ENCODE assay signal across 8 mouse cellular contexts in genomic region chr11:3289803-3290639, GRCm38 (mm10). TPM values are rescaled to one million over a fixed set of nuclear protein-coding genes. Genes with fewer than 3 reads are reported as not detected.
DNase-seq lines count a peak whose midpoint lies in the region; ATAC-seq and TF ChIP-seq lines count a peak whose summit lies in the region.

No protein-coding gene starts in this region.

- DNase-seq in ES-E14 (ENCODE audit: low read depth, low spot score) = peak; percentile 85
- peak; percentile 61 for DNase-seq in c-Kit-positive CD71-positive TER-119-positive erythroid progenitor cells, embryonic 14.5 days (ENCODE audit: low spot score)
- peak; percentile 81 to 92 for DNase-seq in heart, postnatal 36 days
- peak; percentile 82 to 87 for DNase-seq in layer of hippocampus, adult 8-10 months (ENCODE audit: low spot score in 2 of 2)
- DNase-seq in ovary, adult 18-20 months (ENCODE audit: low spot score) = peak; percentile 73
- peak; percentile 88 for DNase-seq in thymus, adult 2 months

- intact Hi-C loops in heart, postnatal 36 days (cut with DNase I) = loop anchor here (2.0 kb wide), 1 partner anchor 39 kb away; no protein-coding TSS in a partner anchor

- H3K27me3 ChIP-seq in forebrain, embryonic 13.5 days = no peaks in the 10 kb centered on the region
- no peaks in the 10 kb centered on the region for H3K27me3 ChIP-seq in lung, embryonic 16.5 days (ENCODE audit: control insufficient read depth, insufficient read depth, low read depth, low read length)
- H3K27me3 ChIP-seq in thymus, adult 2 months (ENCODE audit: control insufficient read depth, insufficient read depth, low read length) = no peaks in the 10 kb centered on the region

- H3K4me3 ChIP-seq in ES-E14 (ENCODE audit: insufficient read depth in 1 of 2, low read depth in 1 of 2, low read length in 2 of 2, poor library complexity in 1 of 2, severe bottlenecking in 1 of 2) = peak overlapping the region; percentile 96 to 99
- H3K4me3 ChIP-seq in forebrain, embryonic 13.5 days = peak overlapping the region; percentile 86
- peak overlapping the region; percentile 68 for H3K4me3 ChIP-seq in lung, embryonic 16.5 days (ENCODE audit: low read length)
- H3K4me3 ChIP-seq in thymus, adult 2 months (ENCODE audit: control insufficient read depth, insufficient read depth, low read length) = peak overlapping the region; percentile 71

- no peaks in the 10 kb centered on the region for H3K9me3 ChIP-seq in ES-E14 (ENCODE audit: control insufficient read depth, insufficient read depth, low read depth, low read length)
- no peaks in the 10 kb centered on the region for H3K9me3 ChIP-seq in forebrain, embryonic 13.5 days (replicated peaks)
- no peaks in the 10 kb centered on the region for H3K9me3 ChIP-seq in lung, embryonic 16.5 days (ENCODE audit: control insufficient read depth, low read length)

- peak; percentile 55 for ATAC-seq in forebrain, embryonic 13.5 days
- peak; percentile 66 for ATAC-seq in lung, embryonic 16.5 days (ENCODE audit: low read depth)

- in situ Hi-C loops in ES-E14 (cut with MboI; ENCODE audit: low sequenced_read_pairs in 2 of 2, unreplicated experiment in 2 of 2) = no loop called here

- peaks cover 3 to 5% of the 10 kb centered on the region in 2 experiments for H3K4me1 ChIP-seq in ES-E14 (ENCODE audit: control insufficient read depth in 2 of 2, insufficient read depth in 2 of 2, low read length in 2 of 2, poor library complexity in 1 of 2)
- H3K4me1 ChIP-seq in forebrain, embryonic 13.5 days = peaks cover 51% of the 10 kb centered on the region
- H3K4me1 ChIP-seq in lung, embryonic 16.5 days (replicated peaks; ENCODE audit: control insufficient read depth, insufficient read depth, low read length) = peaks cover 33% of the 10 kb centered on the region
- H3K4me1 ChIP-seq in thymus, adult 2 months (replicated peaks; ENCODE audit: control insufficient read depth, insufficient read depth, low read length) = peaks cover 27% of the 10 kb centered on the region

- H3K36me3 ChIP-seq in ES-E14 (ENCODE audit: control insufficient read depth, insufficient read depth, low read length, poor library complexity, severe bottlenecking) = peaks cover 27% of the 10 kb centered on the region
- peaks cover 21% of the 10 kb centered on the region for H3K36me3 ChIP-seq in forebrain, embryonic 13.5 days (ENCODE audit: poor library complexity, severe bottlenecking)
- peaks cover 9% of the 10 kb centered on the region; the same call in 1 of the 2 replicates for H3K36me3 ChIP-seq in lung, embryonic 16.5 days (ENCODE audit: control insufficient read depth, insufficient read depth, low read length)
- H3K36me3 ChIP-seq in thymus, adult 2 months (ENCODE audit: control insufficient read depth, insufficient read depth, low read length) = peaks cover 7% of the 10 kb centered on the region; the same call in 1 of the 2 replicates

- H3K9ac ChIP-seq in ES-E14 (ENCODE audit: insufficient read depth, low read depth, low read length, poor library complexity, severe bottlenecking) = peak overlapping the region; percentile 98
- H3K9ac ChIP-seq in forebrain, embryonic 13.5 days = peak overlapping the region; percentile 95
- peak overlapping the region; percentile 99 for H3K9ac ChIP-seq in lung, embryonic 16.5 days (ENCODE audit: low read length)

- TF ChIP-seq POLR2A in thymus, adult 2 months (IDR thresholded peaks at IDR 0.05; ENCODE audit: control insufficient read depth, extremely low read depth, insufficient read depth, low read length, poor library complexity) = peak; percentile 94

- H3K4me2 ChIP-seq in forebrain, embryonic 13.5 days = peak overlapping the region; percentile 100
- H3K4me2 ChIP-seq in lung, embryonic 16.5 days (ENCODE audit: low read depth, low read length) = peak overlapping the region; percentile 93

- peak; percentile 98 for TF ChIP-seq CTCF in thymus, adult 2 months (IDR thresholded peaks at IDR 0.05; ENCODE audit: borderline replicate concordance, control insufficient read depth, extremely low read depth, insufficient read depth, low read length, poor library complexity)

- peak overlapping the region; percentile 99 for H3K27ac ChIP-seq in ES-E14 (ENCODE audit: insufficient read depth, low read depth, low read length, poor library complexity, severe bottlenecking)
- H3K27ac ChIP-seq in forebrain, embryonic 13.5 days = peak overlapping the region; percentile 100
- H3K27ac ChIP-seq in lung, embryonic 16.5 days (ENCODE audit: low read length) = peak overlapping the region; percentile 100
- peak overlapping the region; percentile 90 for H3K27ac ChIP-seq in thymus, adult 2 months (ENCODE audit: control insufficient read depth, insufficient read depth, low read length)

- WGBS in forebrain, embryonic 13.5 days = under 1% methylated on average over 75 of the region's 92 CpGs
- WGBS in lung, embryonic 16.5 days = under 1% methylated on average over 71 of the region's 92 CpGs
- WGBS in thymus, adult 2 months = under 1% methylated on average over 88 of the region's 92 CpGs

TF ChIP-seq in ES-E14, 5 proteins besides CTCF, POLR2A, EP300 and RAD21:
- TF ChIP-seq ZNF384 (IDR thresholded peaks at IDR 0.05; ENCODE audit: low read depth, low read length) (peak; percentile 81), CHD2 (IDR thresholded peaks at IDR 0.05; ENCODE audit: low read depth, low read length) (no peak), ZC3H11A (IDR thresholded peaks at IDR 0.05; ENCODE audit: borderline replicate concordance, low read depth, low read length) (no peak), HCFC1 (IDR thresholded peaks at IDR 0.05; ENCODE audit: borderline replicate concordance, insufficient read depth, low read length) (peak; percentile 69; the same call in 1 of the 2 replicates), MAFK (IDR thresholded peaks at IDR 0.05; ENCODE audit: insufficient read depth, low read depth, low read length) (no peak)

RNA-seq across cellular contexts. Expression of gene Patz1, which starts 1.3 kb away (rescaled TPM):
- total RNA-seq in ES-E14 (2012; rRNA removed) = 61.8 and 63.5 TPM in 2 replicates
- polyA plus RNA-seq in forebrain, embryonic 13.5 days (2015; fragmentation: Nextera tagmentation; extraction: Ambion mirVana) = 77.6 and 85.1 TPM in 2 replicates
- 10 to 100 TPM; 24.9 to 31.0 TPM for total RNA-seq in heart, postnatal 36 days (2021)
- 10 to 100 TPM; 53.5 to 58.4 (median 56.7) TPM for total RNA-seq in layer of hippocampus, adult 8-10 months (2022)
- 41.2 and 41.4 TPM in 2 replicates for polyA plus RNA-seq in lung, embryonic 16.5 days (2015; fragmentation: Nextera tagmentation; extraction: Ambion mirVana)
- 216 and 243 TPM in 2 replicates for polyA plus RNA-seq in thymus, adult 2 months (2012; rRNA removed)

RNA-seq across cellular contexts. Expression of gene Drg1, which starts 23.8 kb away (rescaled TPM):
- 119 and 180 TPM in 2 replicates for total RNA-seq in ES-E14 (2012; rRNA removed)
- 290 and 298 TPM in 2 replicates for polyA plus RNA-seq in forebrain, embryonic 13.5 days (2015; fragmentation: Nextera tagmentation; extraction: Ambion mirVana)
- 10 to 100 TPM; 61.8 to 63.3 TPM for total RNA-seq in heart, postnatal 36 days (2021)
- total RNA-seq in layer of hippocampus, adult 8-10 months (2022) = 100 to 1,000 TPM in 2 of 4 experiments, 10 to 100 TPM in 2; 89.3 to 113 (median 99.1) TPM
- 232 TPM in 2 replicates for polyA plus RNA-seq in lung, embryonic 16.5 days (2015; fragmentation: Nextera tagmentation; extraction: Ambion mirVana)
- 36.8 and 36.9 TPM in 2 replicates for polyA plus RNA-seq in thymus, adult 2 months (2012; rRNA removed)

RNA-seq across cellular contexts. Expression of gene Pik3ip1, which starts 40.2 kb away (rescaled TPM):
- 8.5 and 16.1 TPM in 2 replicates for total RNA-seq in ES-E14 (2012; rRNA removed)
- 18.7 and 22.8 TPM in 2 replicates for polyA plus RNA-seq in forebrain, embryonic 13.5 days (2015; fragmentation: Nextera tagmentation; extraction: Ambion mirVana)
- total RNA-seq in heart, postnatal 36 days (2021) = 10 to 100 TPM; 49.4 to 66.2 TPM
- total RNA-seq in layer of hippocampus, adult 8-10 months (2022) = 10 to 100 TPM; 38.2 to 53.1 (median 46.4) TPM
- polyA plus RNA-seq in lung, embryonic 16.5 days (2015; fragmentation: Nextera tagmentation; extraction: Ambion mirVana) = 11.8 and 12.0 TPM in 2 replicates
- polyA plus RNA-seq in thymus, adult 2 months (2012; rRNA removed) = 151 and 153 TPM in 2 replicates

Comparison
In these comparisons a context has a peak if more than half of its experiments do, and no peak if none do; other contexts are left out.
1. Peak in every context shown above with its lines: DNase-seq, ATAC-seq, H3K4me3 ChIP-seq and H3K27ac ChIP-seq.